Mouse (Mus musculus) ovary, postnatal 10 days (tissue): ENCODE results near the gene Olfr512.

Experiments
- DNase-seq: peaks from one replicate; pipeline ENCODE4 v3.0.0; 2022; ENCODE audit warnings: low spot score

Gene Olfr512

GRCm38 (mm10) chr7:108713020-108713419 lies at the start of gene Olfr512:
Gene Olfr512, plus strand, starts transcription at chr7:108713320.
- DNase-seq: no peak

- no peak for DNase-seq
Measured at GRCm38 (mm10) chr7:108666118-108666517, 47.0 kb upstream of the Olfr512 start, which contains the start of gene Olfr510. Gene Olfr510, plus strand, starts transcription at chr7:108666418.

GRCm38 (mm10) chr7:108671058-108671457 lies 42.1 kb upstream of the Olfr512 start:
- no peak for DNase-seq

- DNase-seq: no peak
Measured at GRCm38 (mm10) chr7:108678886-108679285, 34.2 kb upstream of the Olfr512 start.

- DNase-seq: no peak
Measured at GRCm38 (mm10) chr7:108750673-108751072, 37.6 kb downstream of the Olfr512 start, which contains the start of gene Olfr513. Gene Olfr513, plus strand, starts transcription at chr7:108750973.

- DNase-seq: no peak
Measured at GRCm38 (mm10) chr7:108760411-108760810, 47.3 kb downstream of the Olfr512 start.
